Mouse (Mus musculus) intestine, embryonic 14.5 days (tissue): Measurements from ENCODE around the gene Rnf214. TPM values are rescaled to one million over a fixed set of nuclear protein-coding genes. Genes with fewer than 3 reads are reported as not detected.

Experiments
- ATAC-seq: fragments of 200-750 bp; cut with Nextera tagmentation; replicated peaks from 2 replicates; pipeline ENCODE4 v1.8.0; 2017; ENCODE audit warnings: low read depth, moderate number of reproducible peaks, moderate TSS enrichment, moderate library complexity; ENCODE audit not compliant: low FRiP score, low TSS enrichment
- DNase-seq: peaks from one replicate; pipeline ENCODE4 v3.0.0-alpha.2; 2018; ENCODE audit warnings: low spot score
- H3K27ac ChIP-seq: fragments of 300-500 bp; sonication (generic); 2 replicates; pipeline ENCODE4 v1.5.1; 2014; ENCODE audit warnings: low read depth, mild to moderate bottlenecking, control low read depth
- H3K27me3 ChIP-seq: fragments of 300-500 bp; sonication (generic); replicated peaks from 2 replicates; pipeline ENCODE4 v1.6.1; 2014; ENCODE audit warnings: low read length, control low read depth; ENCODE audit not compliant: control insufficient read depth, insufficient read depth
- H3K36me3 ChIP-seq: fragments of 300-500 bp; sonication (generic); 2 replicates; pipeline ENCODE4 v1.6.1; 2014; ENCODE audit warnings: low read length, control low read depth; ENCODE audit not compliant: control insufficient read depth, insufficient read depth
- H3K4me1 ChIP-seq: fragments of 300-500 bp; sonication (generic); replicated peaks from 2 replicates; pipeline ENCODE4 v1.6.1; 2014; ENCODE audit warnings: low read length, control low read depth, mixed read lengths; ENCODE audit not compliant: control insufficient read depth, insufficient read depth
- H3K4me2 ChIP-seq: fragments of 300-500 bp; sonication (generic); 2 replicates; pipeline ENCODE4 v1.6.1; 2014; ENCODE audit warnings: low read length
- H3K4me3 ChIP-seq: fragments of 300-500 bp; sonication (generic); 2 replicates; pipeline ENCODE4 v1.5.1; 2014; ENCODE audit warnings: low read depth, low read length, control low read depth, mixed read lengths
- H3K9ac ChIP-seq: fragments of 300-500 bp; sonication (generic); 2 replicates; pipeline ENCODE4 v1.6.1; 2014; ENCODE audit warnings: mild to moderate bottlenecking, low read length
- H3K9me3 ChIP-seq: fragments of 300-500 bp; sonication (generic); 2 replicates; pipeline ENCODE4 v1.6.1; 2016; ENCODE audit warnings: low read length, control low read depth; ENCODE audit not compliant: control insufficient read depth
- WGBS: fragments of 180-500 bp; shearing (Covaris S2); extraction: QIAGEN DNeasy Blood & Tissue Kit; methylation state at CpG from one replicate; pipeline ENCODE4 v1.1.7; 2014; 5-methylcytosine and 5-hydroxymethylcytosine counted together
- polyA plus RNA-seq: library from polyadenylated mRNA; unstranded; fragments of >200 nt; fragmentation: Nextera tagmentation; extraction: Ambion mirVana; gene quantifications from 2 replicates; pipeline ENCODE4 v1.2.1, GENCODE M21; 2014

The Rnf214 gene
- polyA plus RNA-seq, 1 experiment from 2014 or later, result 47.2 TPM

DNA sequence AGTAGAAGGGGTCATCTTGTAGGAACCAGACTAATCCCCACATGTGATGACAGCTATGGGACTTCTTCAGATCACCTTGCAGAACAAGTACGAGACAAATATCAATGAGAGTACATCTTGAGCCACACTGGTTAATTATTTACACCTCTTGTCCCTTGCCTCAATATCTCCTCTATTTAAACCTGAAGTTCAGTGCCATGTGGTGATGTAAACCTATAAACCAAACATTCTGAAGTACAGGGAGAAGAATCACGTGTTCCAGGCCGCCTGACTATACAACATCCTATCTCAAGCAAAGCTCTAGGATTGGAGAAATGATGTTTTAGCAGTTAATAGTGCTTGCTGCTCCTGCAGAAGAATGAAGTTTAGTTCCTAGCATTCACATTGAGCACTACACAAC is 36.4 kb downstream of the Rnf214 start:
- 71% methylated on average over 3 of the region's 3 CpGs for WGBS
- Histone ChIP-seq H3K27me3 (no peaks in the 10 kb centered on the region), H3K9ac (no peak overlapping the region), H3K27ac (no peak overlapping the region), H3K4me1 (no peaks in the 10 kb centered on the region), H3K4me3 (no peak overlapping the region), H3K4me2 (no peak overlapping the region), H3K36me3 (peaks cover 91% of the 10 kb centered on the region), H3K9me3 (no peaks in the 10 kb centered on the region)
- DNase-seq, result no peak
- no peak for ATAC-seq

DNA sequence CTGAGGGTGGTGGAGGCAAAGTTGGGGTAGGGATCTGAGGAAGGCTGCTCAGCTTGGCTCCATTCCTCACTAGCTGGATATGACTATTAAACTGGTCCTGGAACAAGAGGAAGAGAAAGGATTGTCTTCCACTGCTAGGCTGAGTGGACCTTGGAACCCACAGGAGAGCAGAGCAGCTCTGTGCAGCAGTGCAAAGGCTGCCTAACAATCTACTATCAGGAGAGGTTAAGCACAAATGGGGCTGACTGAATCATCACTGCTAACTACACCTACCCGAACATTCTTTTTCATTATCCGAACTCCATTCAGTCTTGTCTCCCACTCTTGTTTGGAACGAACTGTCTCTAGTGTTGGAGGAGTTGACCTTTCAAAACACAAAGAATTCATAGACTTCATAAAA is 37.5 kb downstream of the Rnf214 start:
- no peak for ATAC-seq
- H3K27me3 ChIP-seq, result no peaks in the 10 kb centered on the region
- H3K4me3 ChIP-seq, result no peak overlapping the region
- peaks cover 91% of the 10 kb centered on the region for H3K36me3 ChIP-seq
- no peak for DNase-seq
- no peaks in the 10 kb centered on the region for H3K4me1 ChIP-seq
- H3K4me2 ChIP-seq, result no peak overlapping the region
- no peak overlapping the region for H3K27ac ChIP-seq
- WGBS, result 94% methylated on average over 3 of the region's 3 CpGs
- H3K9ac ChIP-seq, result no peak overlapping the region
- no peaks in the 10 kb centered on the region for H3K9me3 ChIP-seq

DNA sequence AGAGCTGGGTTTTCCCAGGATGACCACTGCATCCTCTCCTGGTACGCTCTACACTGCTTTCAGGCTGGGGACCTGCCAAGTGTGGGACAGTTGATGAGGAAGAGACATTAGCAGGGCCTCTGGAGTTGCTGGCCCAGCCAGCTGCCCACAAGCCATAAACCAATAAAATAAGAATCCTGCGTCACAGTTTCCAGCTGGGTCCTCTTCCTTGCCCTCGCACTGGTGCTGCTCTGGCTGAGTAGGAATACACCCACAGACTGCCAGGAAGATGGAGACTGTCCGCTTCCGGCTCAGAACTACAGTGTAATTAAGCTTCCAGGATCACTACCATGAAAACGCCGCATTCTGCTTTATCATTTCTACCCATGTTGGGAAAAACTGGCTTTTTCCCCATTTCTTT is 44.9 kb downstream of the Rnf214 start:
- H3K27me3 ChIP-seq, result no peaks in the 10 kb centered on the region
- no peak for DNase-seq
- no peak overlapping the region for H3K4me2 ChIP-seq
- H3K9ac ChIP-seq, result no peak overlapping the region
- H3K9me3 ChIP-seq, result no peaks in the 10 kb centered on the region
- no peak overlapping the region for H3K4me3 ChIP-seq
- H3K27ac ChIP-seq, result no peak overlapping the region
- no peaks in the 10 kb centered on the region for H3K4me1 ChIP-seq
- ATAC-seq, result no peak
- H3K36me3 ChIP-seq, result peaks cover 94% of the 10 kb centered on the region
- WGBS, result 73% methylated on average over 7 of the region's 7 CpGs

DNA sequence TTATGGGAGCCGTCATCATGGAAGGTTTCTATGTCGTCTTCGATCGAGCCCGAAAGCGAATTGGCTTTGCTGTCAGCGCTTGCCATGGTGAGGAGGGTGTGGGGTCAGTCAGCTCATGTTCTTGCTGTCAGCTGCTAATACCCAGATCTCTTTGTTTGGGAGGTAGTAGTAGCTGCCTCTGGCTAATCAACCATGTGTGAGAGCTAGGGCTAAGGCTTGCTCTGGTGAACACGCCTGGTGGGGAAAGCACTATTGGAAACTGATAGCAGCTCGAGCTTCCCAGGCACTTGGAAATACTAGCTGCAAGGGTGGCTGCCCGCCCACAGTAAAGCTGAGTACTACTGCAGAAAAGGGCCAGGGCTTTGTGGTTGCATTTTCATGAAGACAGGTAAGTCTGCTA is 47.3 kb downstream of the Rnf214 start:
- Histone ChIP-seq H3K27ac (no peak overlapping the region), H3K36me3 (peaks cover 82% of the 10 kb centered on the region), H3K4me3 (no peak overlapping the region)

DNA sequence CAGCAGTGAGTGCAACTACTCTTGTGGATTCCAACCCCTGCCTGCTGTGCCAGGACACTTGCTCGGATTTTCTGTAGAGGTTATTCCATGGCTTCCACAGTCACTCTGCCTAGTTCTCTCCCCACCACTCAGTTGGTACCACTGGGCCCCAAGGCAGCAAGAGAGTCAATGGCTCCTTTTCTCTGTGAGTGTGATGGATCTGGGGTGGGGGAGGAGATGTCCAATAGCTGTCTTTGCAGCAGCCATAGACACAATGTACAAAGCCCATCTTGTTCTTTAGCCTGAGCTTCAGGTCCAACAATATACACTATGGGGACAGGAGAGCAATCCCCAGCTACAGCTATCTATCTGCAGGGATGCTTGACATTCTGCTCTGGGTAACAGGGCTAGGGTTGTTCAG is 52.6 kb downstream of the Rnf214 start:
- Histone ChIP-seq H3K27me3 (no peaks in the 10 kb centered on the region), H3K36me3 (peaks cover 41% of the 10 kb centered on the region), H3K4me3 (no peak overlapping the region), H3K4me2 (no peak overlapping the region), H3K9ac (no peak overlapping the region), H3K9me3 (no peaks in the 10 kb centered on the region), H3K27ac (no peak overlapping the region), H3K4me1 (peaks cover 5% of the 10 kb centered on the region; the same call in 1 of the 2 replicates)
- ATAC-seq (no peak), DNase-seq (no peak)
- WGBS, result 90% methylated on average over 1 of the region's 1 CpGs

More for the DNA sequence above, 47.3 kb downstream of the Rnf214 start:
- H3K4me1 ChIP-seq, result no peaks in the 10 kb centered on the region
- H3K27me3 ChIP-seq, result no peaks in the 10 kb centered on the region
- H3K9ac ChIP-seq, result no peak overlapping the region
- no peak for DNase-seq
- no peaks in the 10 kb centered on the region for H3K9me3 ChIP-seq
- WGBS, result 93% methylated on average over 10 of the region's 10 CpGs
- ATAC-seq, result no peak
- H3K4me2 ChIP-seq, result no peak overlapping the region

DNA sequence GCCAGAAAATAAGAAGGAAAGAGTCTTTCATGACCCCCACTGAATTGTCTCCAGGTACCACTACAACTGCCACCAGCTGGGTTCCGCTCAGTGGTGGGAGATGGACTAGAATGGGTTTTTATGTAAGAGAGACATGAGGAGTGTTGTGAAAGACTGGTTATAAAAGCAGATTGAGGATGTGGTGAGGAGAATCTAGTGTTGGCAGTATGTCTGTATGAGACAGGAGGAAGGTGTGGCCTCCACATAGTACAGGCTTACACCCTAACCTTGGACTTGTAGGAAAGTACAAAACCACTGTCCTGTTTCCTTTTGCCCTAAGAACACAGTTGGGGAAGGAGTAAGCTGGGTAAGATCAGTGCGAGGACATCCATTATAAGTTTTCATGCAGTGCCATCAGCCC is 53.0 kb downstream of the Rnf214 start:
- Histone ChIP-seq H3K36me3 (peaks cover 37% of the 10 kb centered on the region), H3K27ac (no peak overlapping the region), H3K27me3 (no peaks in the 10 kb centered on the region), H3K4me3 (no peak overlapping the region), H3K4me1 (peaks cover 5% of the 10 kb centered on the region; the same call in 1 of the 2 replicates), H3K4me2 (no peak overlapping the region), H3K9ac (no peak overlapping the region), H3K9me3 (no peaks in the 10 kb centered on the region)
- ATAC-seq (no peak), DNase-seq (no peak)
- WGBS, result 98% methylated on average over 2 of the region's 2 CpGs

DNA sequence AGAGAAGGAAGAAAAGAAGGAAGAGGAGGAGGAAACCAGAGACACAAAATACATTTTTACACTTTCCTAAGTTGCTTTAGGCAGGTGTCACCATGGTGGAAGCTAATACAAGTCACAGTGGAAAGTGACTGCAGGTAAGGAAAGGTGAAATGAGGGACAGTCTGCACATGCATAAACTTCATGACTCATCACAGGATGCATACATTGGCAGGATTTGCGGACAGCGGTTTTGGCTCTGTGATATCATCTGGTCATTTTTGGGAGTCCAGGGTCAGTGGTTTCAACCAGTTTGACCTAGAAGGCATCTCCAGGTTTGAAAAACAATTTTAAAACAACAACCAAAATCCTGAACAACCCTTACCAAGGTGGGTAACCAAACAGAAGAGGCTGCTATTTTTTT is 54.9 kb downstream of the Rnf214 start:
- H3K4me2 ChIP-seq, result no peak overlapping the region
- no peak for ATAC-seq
- H3K4me3 ChIP-seq, result no peak overlapping the region
- DNase-seq, result no peak
- H3K36me3 ChIP-seq, result peaks cover 18% of the 10 kb centered on the region
- H3K9me3 ChIP-seq, result no peaks in the 10 kb centered on the region
- H3K4me1 ChIP-seq, result peaks cover 5% of the 10 kb centered on the region; the same call in 1 of the 2 replicates
- H3K27me3 ChIP-seq, result no peaks in the 10 kb centered on the region
- H3K9ac ChIP-seq, result no peak overlapping the region
- WGBS, result 92% methylated on average over 2 of the region's 2 CpGs
- no peak overlapping the region for H3K27ac ChIP-seq

DNA sequence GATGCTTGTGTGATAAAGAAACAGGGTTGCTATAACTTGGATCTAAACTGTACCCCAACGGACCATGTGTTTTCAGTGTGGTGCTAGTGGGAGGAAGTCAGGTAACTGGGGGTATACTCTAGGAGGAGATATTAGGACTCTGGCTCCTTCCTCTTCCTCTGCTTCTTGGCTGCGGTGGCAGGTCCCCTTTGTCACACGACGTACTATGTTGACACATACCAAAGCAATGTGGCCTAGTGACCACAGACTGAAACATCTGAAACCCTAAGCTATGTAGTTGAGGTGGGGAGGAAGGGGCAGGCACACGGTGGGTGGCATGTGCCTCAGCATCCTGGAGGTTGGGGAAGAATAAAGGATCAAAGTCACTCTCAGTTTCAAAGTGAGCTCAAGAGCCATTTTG is 55.4 kb downstream of the Rnf214 start:
- no peak for ATAC-seq
- Histone ChIP-seq H3K27ac (peak overlapping the region; percentile 80; the same call in 1 of the 2 replicates), H3K4me3 (no peak overlapping the region), H3K4me1 (peaks cover 5% of the 10 kb centered on the region; the same call in 1 of the 2 replicates), H3K9ac (no peak overlapping the region), H3K4me2 (no peak overlapping the region), H3K9me3 (no peaks in the 10 kb centered on the region), H3K27me3 (no peaks in the 10 kb centered on the region), H3K36me3 (peaks cover 16% of the 10 kb centered on the region)
- 65% methylated on average over 5 of the region's 5 CpGs for WGBS
- DNase-seq, result no peak

DNA sequence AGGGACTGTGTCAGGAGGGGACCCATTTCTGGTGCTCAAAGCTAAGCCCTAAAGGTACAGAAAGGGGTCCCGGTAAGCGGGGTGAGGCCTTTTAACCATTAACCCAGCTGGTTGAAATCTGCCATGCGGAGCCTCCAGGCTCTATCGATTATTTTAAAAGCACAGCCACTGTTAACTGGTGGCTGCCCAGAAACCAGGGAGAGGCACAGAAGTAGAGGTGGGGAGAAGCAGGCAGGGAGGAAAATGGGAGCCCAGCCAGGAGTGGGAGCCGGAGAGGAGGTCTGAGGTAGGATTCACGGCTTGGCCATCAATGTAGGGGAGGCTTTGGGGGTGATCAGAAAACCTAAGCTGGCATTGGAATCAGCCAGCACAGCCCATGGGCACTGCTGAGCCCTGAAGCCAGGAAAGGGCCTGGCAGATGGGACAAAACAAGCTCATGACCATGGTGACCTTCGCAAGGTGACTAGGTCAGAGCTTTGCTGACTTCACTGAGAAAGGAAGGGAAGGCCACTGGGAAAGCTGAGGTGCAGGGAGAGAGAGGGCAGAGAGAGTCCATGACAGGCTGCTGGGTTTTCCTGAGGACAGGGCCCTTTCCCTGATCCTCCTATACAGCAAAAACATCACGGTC is 56.1 kb downstream of the Rnf214 start:
- 66% methylated on average over 8 of the region's 8 CpGs for WGBS
- ATAC-seq (no peak), DNase-seq (peak; percentile 54)
- H3K4me1 ChIP-seq, result peaks cover 5% of the 10 kb centered on the region; the same call in 1 of the 2 replicates
- H3K9ac ChIP-seq, result no peak overlapping the region
- H3K27me3 ChIP-seq, result no peaks in the 10 kb centered on the region
- peak overlapping the region; percentile 80 for H3K27ac ChIP-seq
- no peak overlapping the region for H3K4me3 ChIP-seq
- no peak overlapping the region for H3K4me2 ChIP-seq
- H3K9me3 ChIP-seq, result no peaks in the 10 kb centered on the region
- peaks cover 16% of the 10 kb centered on the region for H3K36me3 ChIP-seq
